Mouse (Mus musculus) ZHBTc4 (cell line): ENCODE data around the gene Tom1l2.

Experiments
- DNase-seq: peaks from one replicate; pipeline ENCODE4 v3.0.0-alpha.2; 2011; ENCODE audit warnings: low read depth, low spot score

Gene Tom1l2

GRCm38 (mm10) chr11:60205026-60205425 is 147.7 kb downstream of the Tom1l2 start:
- DNase-seq = no peak

- DNase-seq = no peak
These were observed 149.7 kb downstream of the Tom1l2 start for GRCm38 (mm10) chr11:60202710-60203638.

GRCm38 (mm10) chr11:60200384-60200783 is 152.3 kb downstream of the Tom1l2 start:
- DNase-seq = no peak

- DNase-seq = peak; percentile 92
These were observed 153.0 kb downstream of the Tom1l2 start for GRCm38 (mm10) chr11:60199702-60200184.

- no peak for DNase-seq
These were observed 154.1 kb downstream of the Tom1l2 start for GRCm38 (mm10) chr11:60198651-60199050.

- no peak for DNase-seq
These were observed 154.6 kb downstream of the Tom1l2 start for GRCm38 (mm10) chr11:60197998-60198619.

GRCm38 (mm10) chr11:60196344-60196743 is 156.4 kb downstream of the Tom1l2 start:
- no peak for DNase-seq

- peak; percentile 87 for DNase-seq
These were observed 157.6 kb downstream of the Tom1l2 start for GRCm38 (mm10) chr11:60195108-60195507.

- DNase-seq = no peak
These were observed 159.1 kb downstream of the Tom1l2 start for GRCm38 (mm10) chr11:60193556-60193955.

GRCm38 (mm10) chr11:60192534-60192933 is 160.2 kb downstream of the Tom1l2 start:
- no peak for DNase-seq

- no peak for DNase-seq
These were observed 162.6 kb downstream of the Tom1l2 start for GRCm38 (mm10) chr11:60190055-60190641.

- peak; percentile 57 for DNase-seq
These were observed 163.1 kb downstream of the Tom1l2 start for GRCm38 (mm10) chr11:60189501-60190040.

- peak; percentile 47 for DNase-seq
These were observed 164.3 kb downstream of the Tom1l2 start for GRCm38 (mm10) chr11:60188275-60188853.

GRCm38 (mm10) chr11:60187070-60187469 is 165.6 kb downstream of the Tom1l2 start:
- no peak for DNase-seq

GRCm38 (mm10) chr11:60185396-60186231 is 167.1 kb downstream of the Tom1l2 start:
- DNase-seq = no peak

- DNase-seq = no peak
These were observed 168.1 kb downstream of the Tom1l2 start for GRCm38 (mm10) chr11:60184346-60185325.

- no peak for DNase-seq
These were observed 170.0 kb downstream of the Tom1l2 start for GRCm38 (mm10) chr11:60182741-60183140.

- DNase-seq = peak; percentile 70
These were observed 170.5 kb downstream of the Tom1l2 start for GRCm38 (mm10) chr11:60182116-60182670.

- DNase-seq = no peak
These were observed 174.2 kb downstream of the Tom1l2 start for GRCm38 (mm10) chr11:60178506-60178905.
